Mouse (Mus musculus) hindbrain, postnatal 0 days (tissue): ENCODE data around the gene Mmgt2. TPM values are rescaled to one million over a fixed set of nuclear protein-coding genes. Genes with fewer than 3 reads are reported as not detected.

Source experiments
- ATAC-seq: fragments of 200-750 bp; cut with Nextera tagmentation; 2 replicates; pipeline ENCODE4 v1.8.0; 2017; ENCODE audit warnings: mild to moderate bottlenecking, moderate TSS enrichment, moderate library complexity
- DNase-seq: peaks from one replicate; pipeline ENCODE4 v3.0.0-alpha.2; 2015; ENCODE audit warnings: low spot score
- H3K27ac ChIP-seq: fragments of 300-500 bp; sonication (generic); 2 replicates; pipeline ENCODE4 v1.5.1; 2014; ENCODE audit warnings: mild to moderate bottlenecking
- H3K27me3 ChIP-seq: fragments of 300-500 bp; sonication (generic); 2 replicates; pipeline ENCODE4 v1.6.1; 2014; ENCODE audit warnings: low read length, mixed read lengths; ENCODE audit not compliant: insufficient read depth
- H3K36me3 ChIP-seq: fragments of 300-500 bp; sonication (generic); 2 replicates; pipeline ENCODE4 v1.6.1; 2014; ENCODE audit warnings: low read length, mixed read lengths; ENCODE audit not compliant: insufficient read depth
- H3K4me1 ChIP-seq: fragments of 300-500 bp; sonication (generic); 2 replicates; pipeline ENCODE4 v1.6.1; 2014; ENCODE audit warnings: antibody characterized with exemption, low read length, mixed read lengths; ENCODE audit not compliant: insufficient read depth
- H3K4me2 ChIP-seq: fragments of 300-500 bp; sonication (generic); 2 replicates; pipeline ENCODE4 v1.6.1; 2014; ENCODE audit warnings: low read depth, mild to moderate bottlenecking, low read length, moderate library complexity, mixed read lengths
- H3K4me3 ChIP-seq: fragments of 300-500 bp; sonication (generic); 2 replicates; pipeline ENCODE4 v1.5.1; 2014; ENCODE audit warnings: low read length
- H3K9ac ChIP-seq: fragments of 300-500 bp; sonication (generic); replicated peaks from 2 replicates; pipeline ENCODE4 v1.6.1; 2014; ENCODE audit warnings: mild to moderate bottlenecking, low read length, moderate library complexity, mixed read lengths
- H3K9me3 ChIP-seq: fragments of 300-500 bp; sonication (generic); 2 replicates; pipeline ENCODE4 v1.6.1; 2016; ENCODE audit warnings: low read length, mixed read lengths
- CTCF ChIP-seq: IDR thresholded peaks from 2 replicates; pipeline ENCODE4 v1.5.1; 2016; ENCODE audit warnings: antibody characterized with exemption, control low read depth, low read depth
- WGBS: fragments of 180-500 bp; shearing (Covaris S2); extraction: QIAGEN DNeasy Blood & Tissue Kit; methylation state at CpG from one replicate; pipeline ENCODE4 v1.1.7; 2014; 5-methylcytosine and 5-hydroxymethylcytosine counted together
- polyA plus RNA-seq: library from polyadenylated mRNA; unstranded; fragments of >200 nt; fragmentation: Nextera tagmentation; extraction: Ambion mirVana; gene quantifications from 2 replicates; pipeline ENCODE4 v1.2.1, GENCODE M21; 2015
- total RNA-seq: library from RNA; depleted of rRNA; stranded (reverse); fragments of >200 nt; gene quantifications from 2 replicates; pipeline ENCODE4 v1.2.3, GENCODE M21; 2014

Gene Mmgt2
- total and polyA plus RNA-seq, 2 experiments from 2014 or later: 22.6 to 43.9 TPM

- Histone ChIP-seq H3K4me1 (peaks cover 25% of the 10 kb centered on the region), H3K36me3 (peaks cover 33% of the 10 kb centered on the region), H3K4me2 (no peak overlapping the region), H3K9me3 (no peaks in the 10 kb centered on the region), H3K27ac (no peak overlapping the region), H3K9ac (no peak overlapping the region), H3K27me3 (no peaks in the 10 kb centered on the region), H3K4me3 (no peak overlapping the region)
- ATAC-seq (no peak), DNase-seq (no peak)
- WGBS: 80% methylated on average over 10 of the region's 10 CpGs
- TF ChIP-seq CTCF: no peak
Measured at GRCm38 (mm10) chr11:62608826-62609675, 39.4 kb upstream of the Mmgt2 start.

DNA sequence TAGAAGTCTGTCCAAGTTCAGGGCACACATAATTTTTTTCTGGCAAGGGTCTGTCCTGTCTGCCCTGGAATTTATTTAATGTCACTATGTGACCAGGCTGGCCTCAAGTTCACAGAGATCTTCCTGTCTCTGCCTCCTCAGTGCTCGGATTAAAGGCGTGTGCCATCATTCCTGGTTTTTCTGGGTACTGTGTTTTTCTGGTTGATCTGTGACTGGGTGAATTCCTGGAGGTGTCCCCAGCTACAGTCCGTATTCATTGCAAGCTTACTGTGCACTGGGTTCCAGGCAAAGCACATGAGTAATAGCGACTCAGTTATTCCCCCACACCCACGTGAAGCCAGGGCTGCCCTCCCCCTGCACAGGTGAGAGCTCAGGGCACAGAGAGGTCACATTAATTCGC is 38.2 kb upstream of the Mmgt2 start:
- Histone ChIP-seq H3K4me3 (no peak overlapping the region), H3K9ac (no peak overlapping the region), H3K4me2 (no peak overlapping the region), H3K27ac (no peak overlapping the region), H3K27me3 (no peaks in the 10 kb centered on the region), H3K36me3 (peaks cover 21% of the 10 kb centered on the region), H3K4me1 (peaks cover 25% of the 10 kb centered on the region; the same call in 1 of the 2 replicates), H3K9me3 (no peaks in the 10 kb centered on the region)
- no peak for ATAC-seq
- WGBS: 89% methylated on average over 6 of the region's 6 CpGs
- TF ChIP-seq CTCF: no peak
- no peak for DNase-seq

DNA sequence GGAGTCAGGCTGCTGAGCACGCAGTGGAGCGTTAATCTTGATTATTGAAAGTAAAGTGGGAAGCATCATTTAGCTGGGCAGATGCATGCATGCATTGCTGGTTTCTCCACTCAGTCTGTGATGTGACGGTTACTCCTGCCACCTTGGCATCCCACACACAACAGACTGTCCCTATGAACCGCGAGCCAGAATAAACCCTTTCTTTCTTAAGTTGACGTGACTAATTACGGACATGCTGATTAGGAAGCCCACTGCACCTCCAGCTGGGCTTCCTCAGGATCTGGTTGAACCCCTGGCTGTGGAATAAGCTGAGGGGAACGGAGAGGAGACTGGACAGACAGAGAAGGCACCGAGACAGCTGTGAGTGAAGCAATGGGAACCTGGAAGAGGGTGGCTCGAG is 35.9 kb upstream of the Mmgt2 start:
- ATAC-seq: no peak
- Histone ChIP-seq H3K36me3 (peaks cover 8% of the 10 kb centered on the region), H3K27me3 (no peaks in the 10 kb centered on the region), H3K4me1 (peaks cover 16% of the 10 kb centered on the region; the same call in 1 of the 2 replicates), H3K4me2 (no peak overlapping the region), H3K9ac (0 out of 2 replicates have a peak overlapping the region, but pooled peaks have one; percentile 52), H3K27ac (peak overlapping the region; percentile 89; the same call in 1 of the 2 replicates), H3K4me3 (no peak overlapping the region), H3K9me3 (no peaks in the 10 kb centered on the region)
- DNase-seq: peak; percentile 32
- WGBS: 28% methylated on average over 10 of the region's 10 CpGs
- no peak for TF ChIP-seq CTCF

DNA sequence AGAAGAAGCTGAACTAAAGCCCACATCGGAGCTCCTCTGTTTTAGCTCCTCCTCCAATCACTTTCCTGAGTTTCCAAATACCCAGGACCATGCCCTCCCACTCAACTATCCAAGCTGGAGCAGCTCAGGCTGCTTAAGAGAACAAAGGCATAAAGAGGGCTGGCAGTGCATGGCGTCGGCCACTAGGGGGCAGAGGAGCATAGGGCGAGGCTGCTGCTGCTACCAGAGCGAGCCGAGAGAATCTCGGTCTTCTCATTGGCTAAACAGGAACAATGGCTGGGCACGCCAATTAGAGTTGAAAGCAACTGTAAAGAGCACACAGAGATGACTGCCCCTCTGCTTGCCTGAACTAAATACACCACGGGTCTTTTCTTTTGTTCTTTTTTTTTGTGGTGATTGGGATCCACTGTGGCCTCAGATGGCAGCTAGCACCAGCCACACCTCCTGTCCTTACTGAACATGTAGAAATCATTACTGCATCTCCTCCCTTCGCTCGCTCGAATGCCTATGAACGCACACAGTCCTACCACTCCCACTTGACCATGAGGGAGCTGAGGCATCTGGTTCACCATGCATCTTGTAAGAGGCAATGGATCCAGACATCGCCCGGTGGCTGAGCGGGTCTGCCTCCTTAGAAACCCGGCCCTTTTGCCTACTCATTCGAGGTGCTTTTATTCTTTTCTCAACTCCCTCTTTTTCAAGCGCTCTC is 34.7 kb upstream of the Mmgt2 start:
- Histone ChIP-seq H3K36me3 (peaks cover 4% of the 10 kb centered on the region; the same call in 1 of the 2 replicates), H3K27ac (peak overlapping the region; percentile 89), H3K4me1 (peaks cover 16% of the 10 kb centered on the region; the same call in 1 of the 2 replicates), H3K4me2 (peak overlapping the region; percentile 52), H3K4me3 (peak overlapping the region; percentile 20), H3K9me3 (no peaks in the 10 kb centered on the region), H3K9ac (peak overlapping the region; percentile 52), H3K27me3 (no peaks in the 10 kb centered on the region)
- 7% methylated on average over 19 of the region's 19 CpGs for WGBS
- ATAC-seq (peak; percentile 94), DNase-seq (peak; percentile 98)
- peak; percentile 100 for TF ChIP-seq CTCF

GRCm38 (mm10) chr11:62614876-62615410 is 33.5 kb upstream of the Mmgt2 start:
- peak; percentile 30 for DNase-seq
- H3K9ac ChIP-seq: peak overlapping the region; percentile 52; the same call in 1 of the 2 replicates
- H3K4me3 ChIP-seq: no peak overlapping the region
- peak overlapping the region; percentile 89 for H3K27ac ChIP-seq
- no peak overlapping the region for H3K4me2 ChIP-seq
- peaks cover 16% of the 10 kb centered on the region; the same call in 1 of the 2 replicates for H3K4me1 ChIP-seq
- TF ChIP-seq CTCF: no peak
- H3K9me3 ChIP-seq: no peaks in the 10 kb centered on the region
- H3K36me3 ChIP-seq: no peaks in the 10 kb centered on the region
- no peak for ATAC-seq
- WGBS: 42% methylated on average over 8 of the region's 8 CpGs
- H3K27me3 ChIP-seq: no peaks in the 10 kb centered on the region

DNA sequence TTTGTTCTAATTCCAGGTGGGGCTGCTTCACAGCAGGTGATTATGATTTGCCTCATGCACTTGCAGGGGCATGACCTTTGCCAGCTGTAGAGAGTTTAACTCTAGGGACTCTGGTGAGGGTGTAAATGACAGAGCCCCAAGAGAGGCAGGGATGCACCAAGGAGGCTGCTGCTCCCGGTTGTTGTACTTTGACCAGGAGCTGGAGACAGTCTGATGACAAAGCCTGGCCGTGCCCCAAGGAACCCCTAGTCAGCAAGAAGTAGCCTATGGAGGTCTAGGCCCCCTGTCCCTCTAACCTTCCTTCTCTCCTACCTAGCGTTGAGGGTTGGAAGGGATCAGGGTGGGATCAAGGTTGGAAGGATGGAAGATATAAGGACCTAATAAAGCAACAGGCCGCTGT is 33.0 kb upstream of the Mmgt2 start:
- H3K4me1 ChIP-seq: peaks cover 16% of the 10 kb centered on the region; the same call in 1 of the 2 replicates
- H3K4me2 ChIP-seq: no peak overlapping the region
- no peak for ATAC-seq
- H3K9ac ChIP-seq: no peak overlapping the region
- H3K9me3 ChIP-seq: no peaks in the 10 kb centered on the region
- H3K4me3 ChIP-seq: no peak overlapping the region
- 86% methylated on average over 4 of the region's 4 CpGs for WGBS
- DNase-seq: no peak
- no peaks in the 10 kb centered on the region for H3K27me3 ChIP-seq
- H3K27ac ChIP-seq: no peak overlapping the region
- no peak for TF ChIP-seq CTCF
- no peaks in the 10 kb centered on the region for H3K36me3 ChIP-seq
